Mouse (Mus musculus): ENCODE data around the gene Hivep1.

Hivep1 gene

GRCm38 (mm10) chr13:42076751-42077302 is 25.0 kb downstream of the Hivep1 start:
- DNase-seq: no peak

GRCm38 (mm10) chr13:42077629-42078028 is 25.8 kb downstream of the Hivep1 start:
- no peak for DNase-seq

DNA sequence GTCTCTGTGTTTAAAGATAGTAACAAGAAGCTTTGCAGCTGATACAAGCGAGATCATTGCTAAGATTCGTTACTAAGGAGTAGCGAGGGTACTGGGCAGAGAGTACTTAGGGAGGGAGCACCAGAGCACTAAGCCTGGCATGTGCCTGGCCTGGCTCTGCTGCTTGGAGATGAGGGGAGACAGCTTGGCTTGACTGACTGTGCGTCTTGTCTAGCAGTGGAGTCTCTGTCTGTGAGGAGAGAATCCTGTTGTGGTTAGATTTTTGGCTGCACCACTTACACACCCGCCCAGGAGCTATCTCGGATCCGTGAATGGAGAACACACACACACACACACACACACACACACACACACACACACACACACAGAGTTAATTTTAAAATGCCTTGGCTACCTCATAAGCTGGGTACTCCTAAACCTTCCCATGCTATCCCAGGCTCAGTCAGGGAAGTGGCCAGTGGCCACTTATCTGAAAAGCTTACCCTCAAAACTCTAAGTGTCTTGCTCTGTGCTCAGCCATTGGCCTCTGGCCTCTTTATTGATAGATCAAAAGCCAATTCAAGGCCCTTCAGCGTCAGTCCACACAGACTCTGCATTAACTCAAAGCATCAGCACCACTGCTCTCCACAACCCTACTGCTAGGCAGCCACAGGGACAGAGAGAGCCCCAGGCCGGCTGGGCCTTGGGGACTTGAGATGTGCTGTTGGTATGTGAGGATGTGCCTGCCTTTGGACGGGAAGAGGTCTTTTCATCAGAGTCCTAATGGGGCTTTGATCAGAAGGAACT is 28.5 kb downstream of the Hivep1 start:
- DNase-seq: no peak

GRCm38 (mm10) chr13:42088339-42088738 is 36.5 kb downstream of the Hivep1 start:
- peak in 1 of 2 experiments; percentile 19 for DNase-seq

DNA sequence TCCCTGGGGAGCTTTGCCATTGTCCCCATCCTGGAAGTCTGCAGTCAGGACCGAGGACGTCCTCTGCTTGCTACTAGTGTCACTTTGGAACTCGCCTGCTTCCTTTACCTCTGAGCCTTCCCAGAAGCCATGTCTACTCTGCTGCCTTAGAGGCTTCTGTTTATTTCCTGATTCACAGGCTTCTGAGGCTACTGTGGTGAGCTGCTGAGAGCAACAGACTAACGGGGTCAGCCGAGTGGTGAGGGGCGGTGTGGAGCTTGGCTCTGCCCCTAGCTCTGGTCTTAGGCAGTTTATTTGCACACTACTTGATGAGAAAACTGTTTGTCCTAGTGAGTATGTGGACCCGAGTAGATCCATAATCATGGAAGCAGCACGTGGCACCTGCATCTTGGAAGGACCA is 37.2 kb downstream of the Hivep1 start:
- DNase-seq: no peak

DNA sequence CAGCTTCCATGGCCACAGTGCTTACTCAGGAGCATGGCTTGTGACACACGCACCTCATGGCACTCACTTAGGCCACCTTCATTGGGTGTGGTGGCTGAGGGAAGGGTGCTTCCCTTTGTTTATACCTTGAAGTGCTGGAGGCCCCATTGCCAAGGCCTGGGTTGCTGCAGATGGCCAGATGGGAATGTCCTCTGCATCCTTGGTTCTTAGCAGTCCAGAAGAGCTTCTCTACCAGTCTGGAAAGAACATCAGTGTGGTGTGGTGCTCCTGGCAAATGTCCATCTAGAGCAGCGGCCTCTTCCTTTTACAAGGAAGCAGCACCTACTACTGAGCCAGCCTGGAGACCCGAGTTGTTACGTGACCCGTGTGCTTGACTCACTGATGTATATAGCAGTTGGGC is 38.9 kb downstream of the Hivep1 start:
- DNase-seq: no peak

DNA sequence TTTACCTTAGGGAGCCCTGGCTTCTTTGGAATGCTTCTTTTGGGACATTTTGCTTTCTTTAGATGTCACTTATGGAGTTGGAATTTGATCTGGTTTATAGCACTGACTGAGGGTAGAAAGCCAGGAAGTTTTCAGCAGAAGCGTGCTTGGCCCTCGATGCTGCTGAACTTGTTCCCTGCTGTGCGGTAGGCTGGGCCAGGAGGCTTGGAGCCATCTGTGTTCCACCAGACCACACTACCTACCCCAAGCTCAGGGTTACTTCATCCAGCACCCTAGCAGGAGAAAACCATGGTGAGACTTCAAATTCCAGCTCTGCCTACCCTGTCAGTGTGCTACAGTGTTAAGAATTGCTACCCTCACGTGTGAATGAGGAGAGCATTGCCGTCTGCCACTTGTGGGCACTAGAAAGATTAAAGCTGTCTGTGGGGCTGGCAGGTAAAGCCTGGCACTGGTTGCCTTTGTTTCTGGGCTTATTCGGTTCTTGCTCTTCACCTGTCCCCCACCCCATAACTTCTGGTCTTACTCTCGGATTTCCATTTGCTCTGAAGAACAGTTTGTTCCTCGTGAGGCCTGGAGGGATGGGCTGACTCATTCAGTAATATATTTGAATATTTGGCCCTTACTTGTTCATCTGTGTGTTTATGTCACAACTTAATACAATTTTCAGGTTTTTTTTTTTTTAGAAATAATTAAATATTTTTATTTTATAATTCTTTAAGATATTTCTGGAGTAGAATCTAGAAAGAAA is 40.7 kb downstream of the Hivep1 start:
- DNase-seq: no peak

DNA sequence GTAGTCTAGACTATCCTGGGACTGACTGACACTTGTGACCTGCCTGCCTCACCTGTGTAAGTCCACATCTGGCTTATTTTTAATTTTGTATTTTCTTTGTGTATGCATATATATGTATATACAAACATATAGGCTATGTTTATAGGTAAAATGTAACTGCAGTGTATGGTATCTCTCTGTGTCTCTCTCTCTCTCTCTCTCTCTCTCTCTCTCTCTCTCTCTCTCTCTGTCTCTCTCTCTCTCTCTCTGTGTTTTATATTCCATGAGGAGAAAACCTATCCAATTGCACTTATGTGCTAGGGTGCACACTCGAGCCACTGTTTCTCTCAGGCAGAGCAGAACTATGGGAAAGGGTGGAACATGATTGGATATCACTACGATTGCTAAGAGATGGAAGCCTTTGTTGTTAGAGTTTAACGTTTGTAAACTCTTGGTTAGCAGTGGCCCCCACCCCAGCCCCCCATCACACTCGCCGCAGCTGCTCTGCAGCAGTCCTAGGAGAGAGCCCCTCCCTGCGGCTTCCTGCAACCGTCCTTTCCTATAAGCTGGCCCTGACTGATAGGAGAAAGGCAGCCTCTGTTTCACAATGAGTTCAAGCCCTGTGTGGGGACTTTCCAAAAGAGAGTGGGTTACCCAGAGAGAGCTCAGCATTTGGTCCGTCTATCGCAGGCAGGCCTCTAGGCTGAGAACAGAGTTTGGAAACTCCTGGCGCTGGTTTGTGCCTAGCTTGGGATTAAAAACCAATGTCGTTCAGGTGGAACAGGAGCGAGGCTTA is 41.6 kb downstream of the Hivep1 start:
- DNase-seq: no peak

DNA sequence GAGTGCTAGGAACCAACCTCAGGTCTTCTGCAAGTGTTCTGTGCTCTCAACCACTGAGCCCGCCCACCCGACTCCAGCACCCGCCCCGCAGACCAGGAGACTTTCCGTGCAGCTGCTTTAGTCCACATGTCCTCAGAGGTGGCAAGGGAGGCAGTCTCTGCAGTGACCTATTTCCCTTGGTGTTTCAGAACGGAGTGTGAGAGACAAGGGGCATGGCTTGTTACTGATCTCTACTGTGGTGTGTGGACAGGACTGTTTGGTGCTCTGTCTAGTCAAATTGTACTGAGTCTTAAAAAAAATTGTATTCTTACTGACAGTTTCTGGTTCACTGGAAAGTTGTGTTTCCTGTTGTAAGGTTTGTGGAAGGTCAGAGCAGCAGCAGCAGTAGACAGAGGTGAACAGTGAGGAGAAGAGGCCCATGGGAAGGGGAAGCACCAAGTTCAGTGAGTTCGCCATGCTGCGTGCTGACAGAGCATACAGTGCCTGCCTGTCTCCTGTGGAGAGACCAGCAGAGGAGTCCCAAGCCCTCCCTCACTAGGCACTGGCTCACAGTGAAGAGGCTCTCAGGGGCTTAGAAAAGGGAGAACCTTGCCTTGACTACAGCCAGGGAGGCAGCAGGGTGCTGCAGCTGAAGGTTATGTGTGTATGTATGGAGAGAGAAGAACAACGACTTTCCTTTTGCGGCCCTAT is 44.1 kb downstream of the Hivep1 start:
- DNase-seq: no peak

- DNase-seq: no peak
These were observed 45.3 kb downstream of the Hivep1 start for GRCm38 (mm10) chr13:42097109-42097508.

- no peak for DNase-seq
These were observed 46.7 kb downstream of the Hivep1 start for GRCm38 (mm10) chr13:42098522-42098921.

GRCm38 (mm10) chr13:42099523-42099922 is 47.7 kb downstream of the Hivep1 start:
- no peak for DNase-seq

DNA sequence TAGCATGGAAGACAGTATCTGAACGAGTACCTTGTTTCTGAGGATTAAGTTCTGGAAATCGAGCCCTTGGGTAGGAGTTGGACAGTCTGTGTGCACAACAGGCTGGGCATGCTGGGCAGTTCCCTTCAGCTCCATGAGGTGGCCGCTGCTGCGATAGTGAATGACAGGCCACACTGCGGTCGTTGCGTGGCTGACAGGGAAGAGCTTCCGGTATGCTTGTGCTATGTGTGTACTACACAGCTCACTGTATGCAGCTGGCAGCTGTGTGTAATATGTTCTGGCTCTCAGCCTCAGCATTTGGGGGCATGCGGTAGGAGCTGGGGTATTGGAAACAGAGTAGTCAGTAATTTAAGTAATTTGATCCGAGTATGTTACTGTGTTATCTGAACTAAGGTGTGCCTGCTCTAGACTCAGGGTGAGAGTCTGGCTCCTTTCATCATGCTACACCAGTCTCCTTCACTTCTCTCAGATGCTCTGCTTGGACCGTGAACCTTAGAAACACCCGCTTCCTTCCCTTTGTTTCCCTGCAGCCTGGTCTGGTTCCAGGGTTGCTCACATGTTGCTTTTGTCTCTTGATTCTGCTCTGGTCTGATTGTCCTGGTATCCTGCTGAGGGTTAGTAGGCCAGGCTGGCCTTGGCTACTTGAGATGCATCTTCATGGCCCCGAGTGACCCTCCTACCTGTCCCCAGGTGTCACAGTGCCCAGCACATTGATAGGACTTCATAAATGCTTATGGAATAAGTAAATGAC is 49.8 kb downstream of the Hivep1 start:
- no peak for DNase-seq

GRCm38 (mm10) chr13:42102980-42103379 is 51.2 kb downstream of the Hivep1 start:
- DNase-seq: peak; percentile 50 to 72

DNA sequence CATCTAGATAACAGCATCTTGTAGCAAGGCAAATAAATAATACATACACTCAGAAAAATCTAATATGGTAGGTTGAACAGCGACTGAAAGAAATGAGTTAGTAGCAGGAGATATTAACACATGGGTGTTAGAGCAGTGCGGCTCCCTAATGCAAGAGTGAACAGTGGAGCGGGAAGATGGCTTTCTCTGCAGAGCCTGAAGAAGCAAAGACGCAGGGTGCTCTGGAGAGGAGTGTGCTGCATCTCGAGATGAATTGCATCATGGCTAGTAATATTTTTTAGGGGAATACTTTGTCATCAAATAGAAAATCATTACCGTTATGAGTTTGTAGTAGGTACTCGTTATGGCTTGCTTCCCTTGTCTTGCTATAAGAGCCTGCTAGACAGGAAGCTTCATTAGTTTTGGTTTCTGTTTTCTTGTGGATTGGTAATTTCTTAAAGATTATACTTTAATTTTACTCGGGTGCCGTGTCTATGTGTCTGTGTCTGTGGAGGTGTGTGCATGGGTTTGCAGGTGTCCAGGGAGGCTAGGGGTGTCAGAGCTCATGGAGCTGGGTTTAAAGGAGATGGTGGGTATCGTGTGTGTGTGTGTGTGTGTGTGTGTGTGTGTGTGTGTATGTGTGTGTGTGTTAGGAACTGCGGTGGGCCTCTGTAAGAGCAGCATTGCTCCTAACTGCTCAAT is 51.8 kb downstream of the Hivep1 start:
- DNase-seq: no peak

DNA sequence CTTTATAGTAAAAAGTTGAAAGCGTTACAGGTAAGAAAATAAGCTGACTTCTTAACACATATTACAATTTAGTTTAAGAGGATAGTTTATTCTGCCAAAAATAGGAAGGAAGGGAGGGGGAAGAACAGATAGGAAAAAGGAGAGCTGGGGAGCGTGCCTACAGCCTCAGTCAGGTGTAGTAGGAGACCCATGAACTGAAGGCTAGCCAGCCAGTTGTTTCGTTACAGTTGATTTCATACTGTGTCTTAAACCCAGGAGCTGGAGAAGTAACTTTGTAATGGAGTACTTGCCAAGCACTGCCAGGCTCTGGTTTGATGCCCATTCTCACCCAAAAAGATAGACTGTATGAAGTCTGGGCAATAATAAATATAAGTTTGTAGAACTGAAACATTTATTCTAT is 52.5 kb downstream of the Hivep1 start:
- no peak for DNase-seq

DNA sequence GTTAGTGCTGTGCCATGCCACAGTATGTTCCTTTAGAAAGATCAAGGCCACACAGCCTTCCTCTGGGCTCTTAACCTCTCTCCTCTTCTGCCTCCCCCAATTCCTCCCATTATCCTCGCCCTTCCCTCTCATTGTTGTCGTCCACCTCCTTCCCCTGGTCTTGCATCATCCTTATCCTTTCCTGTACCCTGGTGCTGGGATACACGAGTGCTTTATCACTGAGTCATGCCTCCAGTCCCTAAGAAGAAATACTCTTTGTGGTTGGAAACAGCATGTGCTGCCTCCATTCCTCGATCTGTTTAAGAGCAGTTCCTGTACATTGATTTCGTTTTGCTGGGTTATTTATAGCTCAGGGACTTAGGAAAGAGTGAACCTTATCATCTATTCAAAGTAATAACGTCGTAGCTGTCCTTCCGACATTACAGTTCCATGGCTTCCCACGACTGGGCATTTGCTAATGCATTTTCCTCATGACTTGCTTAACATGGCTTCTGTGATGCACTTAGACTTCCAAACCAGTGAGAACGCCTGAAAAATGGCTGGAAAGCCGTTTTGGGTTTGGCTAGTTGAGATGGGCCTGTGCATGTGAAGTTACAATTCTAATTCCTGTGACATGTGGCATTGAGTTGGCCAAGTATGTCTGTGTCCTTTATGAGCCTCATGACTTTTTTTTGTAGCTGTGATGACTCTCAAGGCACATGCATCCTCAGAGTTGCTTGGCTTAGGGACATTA is 56.8 kb downstream of the Hivep1 start:
- DNase-seq: no peak

GRCm38 (mm10) chr13:42110416-42110815 is 58.6 kb downstream of the Hivep1 start:
- DNase-seq: no peak

DNA sequence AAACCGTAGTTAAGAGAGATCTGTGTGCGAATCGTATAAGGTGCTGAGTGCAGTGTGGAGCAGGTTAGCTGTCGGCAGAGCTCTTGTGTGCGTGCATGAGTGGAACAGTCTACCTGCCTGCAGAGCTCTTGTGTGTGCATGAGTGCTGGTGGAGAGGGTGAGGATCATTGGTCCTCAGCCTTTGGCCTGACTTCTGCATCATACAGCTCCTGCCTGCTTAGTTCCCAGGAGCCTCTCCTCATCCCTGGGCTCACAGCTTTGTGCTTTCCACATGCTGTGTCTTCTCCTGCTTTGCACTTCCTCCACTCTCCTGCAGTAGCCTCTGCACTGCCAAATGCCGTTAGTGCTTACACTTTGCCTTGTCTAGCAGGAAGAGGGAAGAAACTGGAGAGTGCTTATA is 60.2 kb downstream of the Hivep1 start:
- no peak for DNase-seq

GRCm38 (mm10) chr13:42112748-42113147 is 60.9 kb downstream of the Hivep1 start:
- no peak for DNase-seq

GRCm38 (mm10) chr13:42113601-42114000 is 61.8 kb downstream of the Hivep1 start:
- no peak for DNase-seq

All from kidney, adult 8-10 months (tissue).